Mouse (Mus musculus): ENCODE measurements around the gene Acaca.

Acaca gene

GRCm38 (mm10) chr11:84128943-84129798 lies at the start of gene Acaca, which contains the start of gene Tada2a:
Gene Acaca, plus strand, starts transcription at chr11:84129672.
Gene Tada2a, minus strand, starts transcription at chr11:84129600.
- peak; percentile 55 to 69 for DNase-seq (ENCODE audit: low spot score in 2 of 2)

- DNase-seq (ENCODE audit: low spot score in 2 of 2), result no peak
Measured at GRCm38 (mm10) chr11:84079887-84080286, 49.6 kb upstream of the Acaca start.

- DNase-seq (ENCODE audit: low spot score in 2 of 2), result no peak
Measured at GRCm38 (mm10) chr11:84080327-84080726, 49.1 kb upstream of the Acaca start.

- DNase-seq (ENCODE audit: low spot score in 2 of 2), result no peak
Measured at GRCm38 (mm10) chr11:84081901-84082300, 47.6 kb upstream of the Acaca start.

- no peak for DNase-seq (ENCODE audit: low spot score in 2 of 2)
Measured at GRCm38 (mm10) chr11:84090572-84090971, 38.9 kb upstream of the Acaca start.

- DNase-seq (ENCODE audit: low spot score in 2 of 2), result no peak
Measured at GRCm38 (mm10) chr11:84095084-84095483, 34.4 kb upstream of the Acaca start.

DNA sequence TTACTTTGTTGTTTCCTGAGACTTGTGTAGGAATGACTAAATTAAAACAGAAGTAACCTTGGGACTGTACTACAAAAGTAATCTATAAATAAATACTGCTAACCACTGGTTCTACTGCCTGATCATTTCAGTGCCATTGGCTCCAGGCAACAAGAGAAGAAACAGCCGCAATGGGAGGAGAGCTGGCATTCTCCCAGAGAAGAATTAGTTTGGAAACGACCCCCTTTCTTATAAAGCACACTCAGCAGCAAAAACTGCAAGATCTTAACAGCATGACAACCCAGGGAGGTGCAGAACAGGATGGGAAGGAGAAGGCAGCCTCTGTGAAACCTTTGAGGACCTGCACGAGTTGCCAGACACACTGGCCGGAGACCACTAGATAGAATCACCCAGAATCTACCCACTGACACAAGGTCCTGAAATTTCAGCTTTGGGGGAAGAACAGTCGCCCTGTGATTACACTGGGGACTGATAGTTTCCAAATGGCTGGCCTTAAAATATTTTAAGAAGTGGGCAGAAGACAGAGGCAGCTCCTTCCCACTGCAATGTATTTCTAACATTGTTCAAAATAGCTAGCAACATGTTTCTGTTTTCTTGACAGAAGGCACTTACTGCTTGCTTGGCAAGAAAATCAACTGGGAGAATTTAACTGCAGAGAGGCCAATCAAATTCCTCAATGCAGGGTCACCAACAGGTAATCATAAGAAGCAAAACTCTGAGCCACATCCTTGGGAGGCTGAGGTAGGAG lies 32.0 kb upstream of the Acaca start:
- DNase-seq (ENCODE audit: low spot score in 2 of 2), result peak in 1 of 2 experiments; percentile 20

- no peak for DNase-seq (ENCODE audit: low spot score in 2 of 2)
Measured at GRCm38 (mm10) chr11:84101182-84101581, 28.3 kb upstream of the Acaca start.

- no peak for DNase-seq (ENCODE audit: low spot score in 2 of 2)
Measured at GRCm38 (mm10) chr11:84104036-84104435, 25.4 kb upstream of the Acaca start.

DNA sequence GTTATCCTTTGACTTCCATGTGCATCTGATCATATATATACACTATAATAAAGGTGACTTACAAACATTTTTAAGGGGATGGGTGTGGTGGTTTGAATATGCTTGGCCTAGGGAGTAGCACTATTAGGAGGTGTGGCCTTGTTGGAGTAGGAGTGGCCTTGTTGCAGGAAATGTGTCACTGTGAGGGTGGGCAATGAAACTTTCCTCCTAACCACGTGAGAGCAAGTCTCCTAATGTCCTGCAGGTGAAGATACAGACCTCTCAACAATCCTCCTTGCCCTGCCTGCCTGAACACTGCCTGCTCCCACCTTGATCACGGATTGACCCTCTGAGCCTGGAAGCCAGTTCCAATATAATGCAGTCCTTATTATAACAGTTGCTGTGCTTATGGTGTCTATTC lies 22.3 kb upstream of the Acaca start:
- DNase-seq (ENCODE audit: low spot score in 2 of 2), result no peak

- DNase-seq (ENCODE audit: low spot score in 2 of 2), result peak in 1 of 2 experiments; percentile 26
Measured at GRCm38 (mm10) chr11:84113623-84114022, 15.8 kb upstream of the Acaca start.

DNA sequence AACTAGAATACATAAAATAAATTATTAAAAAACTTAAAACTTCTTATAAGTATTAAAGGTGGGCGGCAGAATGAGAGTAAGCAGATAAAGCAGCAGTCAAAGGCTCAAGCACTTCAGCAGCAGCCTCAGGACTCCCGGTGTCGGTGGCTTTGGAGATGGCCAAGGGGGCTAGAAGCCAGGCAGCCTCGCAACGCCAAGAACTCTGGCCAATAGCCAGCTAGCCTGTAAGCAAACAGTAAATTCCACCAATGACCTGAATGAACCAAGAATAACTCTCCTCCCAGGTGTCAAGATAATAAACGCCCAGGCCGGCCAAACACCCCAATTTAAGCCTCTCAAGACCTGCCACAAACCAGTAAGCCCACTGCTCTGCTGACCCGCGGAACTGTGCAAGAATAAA lies 13.8 kb upstream of the Acaca start:
- DNase-seq (ENCODE audit: low spot score in 2 of 2), result no peak

GRCm38 (mm10) chr11:84116221-84116620 lies 13.3 kb upstream of the Acaca start:
- DNase-seq (ENCODE audit: low spot score in 2 of 2), result no peak

GRCm38 (mm10) chr11:84117431-84117830 lies 12.0 kb upstream of the Acaca start:
- DNase-seq (ENCODE audit: low spot score in 2 of 2), result no peak

DNA sequence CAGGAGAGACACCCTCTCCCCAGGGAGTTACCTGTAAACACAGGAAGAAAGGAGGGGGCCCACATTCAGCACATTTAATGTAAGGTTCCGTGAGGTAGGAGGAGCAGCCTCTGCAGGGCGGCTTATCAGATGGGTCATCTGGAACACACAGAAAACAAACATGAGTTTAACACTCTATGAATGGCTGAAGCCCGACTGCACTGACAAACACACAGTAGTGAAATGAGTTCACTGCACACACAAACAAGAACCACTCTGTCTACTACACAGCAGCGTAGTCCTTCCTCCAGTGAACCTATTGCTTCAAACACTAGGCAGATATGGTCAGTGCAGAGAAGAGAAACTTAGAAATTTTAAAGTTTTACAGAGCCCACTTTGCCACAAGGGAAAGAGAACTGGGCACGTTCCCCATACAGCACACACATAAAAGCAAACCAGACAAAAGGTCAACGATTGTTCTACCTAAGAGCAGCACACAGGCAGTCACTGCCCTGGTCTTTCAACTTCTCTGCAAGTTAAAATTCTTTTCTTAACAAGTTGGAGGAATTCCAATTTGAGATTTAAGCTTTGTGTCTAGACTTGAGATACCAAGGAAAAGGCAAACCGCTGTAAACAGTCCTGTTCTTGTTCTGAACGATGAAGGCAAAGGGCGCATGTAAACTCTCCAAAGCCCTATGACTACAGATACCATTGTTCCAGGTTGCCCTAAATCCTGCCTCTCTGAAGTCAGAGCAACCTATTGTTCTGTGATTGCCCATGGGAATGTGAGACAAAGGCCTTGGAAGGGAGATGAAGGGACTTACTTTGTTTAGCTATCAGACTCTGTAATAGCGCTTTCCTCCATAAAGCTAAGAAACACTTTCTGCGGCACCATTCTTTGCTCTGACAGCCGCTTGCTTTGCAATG lies 8.2 kb upstream of the Acaca start:
- DNase-seq (ENCODE audit: low spot score in 2 of 2), result no peak

DNA sequence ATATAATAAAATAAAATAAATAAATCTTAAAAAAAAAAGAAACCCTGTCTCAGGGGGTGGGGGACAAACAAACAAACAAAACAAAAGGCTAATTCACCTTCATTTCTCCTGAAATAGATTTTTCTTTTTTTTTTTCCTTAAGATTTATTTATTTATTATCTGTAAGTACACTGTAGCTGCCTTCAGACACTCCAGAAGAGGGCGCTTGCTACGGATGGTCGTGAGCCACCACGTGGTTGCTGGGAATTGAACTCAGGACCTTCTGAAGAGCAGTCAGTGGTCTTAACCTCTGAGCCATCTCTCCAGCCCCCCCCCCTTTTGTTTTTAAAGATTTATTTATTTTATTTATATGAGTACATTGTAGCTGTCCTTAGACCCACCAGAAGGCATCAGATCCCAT lies 1.5 kb upstream of the Acaca start:
- no peak for DNase-seq (ENCODE audit: low spot score in 2 of 2)

GRCm38 (mm10) chr11:84129799-84130185 lies 320 bp downstream of the Acaca start:
- DNase-seq (ENCODE audit: low spot score in 2 of 2), result no peak

DNA sequence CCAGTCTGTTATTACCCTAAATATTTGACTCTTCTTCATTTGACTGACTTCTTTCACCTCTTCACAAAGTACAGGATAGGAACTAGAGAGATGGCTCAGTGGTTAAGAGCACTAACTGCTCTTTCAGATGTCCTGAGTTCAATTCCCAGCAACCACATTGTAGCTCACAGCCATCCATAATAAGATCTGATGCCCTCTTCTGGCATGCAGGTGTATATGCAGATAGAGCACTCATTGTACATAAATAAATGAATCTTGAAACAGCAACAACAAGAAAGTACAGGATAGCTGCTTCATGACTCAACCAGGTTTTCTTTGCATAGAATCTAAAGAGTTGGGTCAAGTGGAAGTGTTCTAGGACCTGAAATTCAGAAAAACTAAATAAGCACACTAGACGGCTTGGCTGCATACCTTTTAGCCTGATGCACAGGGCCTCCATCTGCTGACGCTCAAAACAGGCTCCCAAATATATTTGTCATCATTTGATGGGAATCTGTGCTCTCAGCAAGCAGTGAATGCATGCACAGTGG lies 4.9 kb downstream of the Acaca start:
- DNase-seq (ENCODE audit: low spot score in 2 of 2), result no peak

DNA sequence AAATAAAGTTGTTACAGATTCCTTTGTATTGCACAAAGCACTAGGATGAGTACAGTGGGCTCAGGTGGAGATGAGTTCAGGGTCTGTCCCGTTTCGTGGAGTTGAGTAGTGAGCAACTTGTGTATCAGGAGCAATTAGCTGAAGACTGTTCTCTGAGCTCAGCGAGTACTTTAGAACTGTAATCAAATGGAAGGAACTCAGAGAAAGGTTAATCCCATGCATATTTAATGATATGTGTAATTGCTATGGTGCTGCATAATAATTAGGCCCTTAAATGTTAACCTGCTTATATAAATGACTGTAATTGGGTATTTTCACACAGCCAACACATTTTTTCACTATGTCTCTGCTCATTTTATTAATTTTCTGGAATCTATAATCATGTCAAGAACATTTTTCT lies 7.0 kb downstream of the Acaca start:
- DNase-seq (ENCODE audit: low spot score in 2 of 2), result no peak

DNA sequence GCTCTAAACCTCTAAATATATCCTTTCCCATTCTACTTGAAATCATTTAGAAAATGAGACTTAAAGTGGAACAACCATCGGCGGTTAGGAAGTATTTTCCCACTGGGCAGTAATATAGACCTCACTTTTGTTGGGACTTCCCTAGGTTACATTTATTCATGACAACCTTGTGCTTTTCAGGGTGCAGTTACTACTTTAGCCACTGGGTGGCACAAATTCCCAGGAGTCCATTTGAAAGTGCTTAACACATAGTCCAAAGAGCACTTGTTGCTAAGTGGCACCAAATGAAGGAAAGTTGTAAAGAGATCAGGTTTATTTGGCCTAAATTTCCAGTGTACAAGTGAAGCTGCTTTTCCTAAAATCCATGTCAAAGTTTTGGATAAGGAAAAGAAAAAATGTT lies 12.3 kb downstream of the Acaca start:
- no peak for DNase-seq (ENCODE audit: low spot score in 2 of 2)

DNA sequence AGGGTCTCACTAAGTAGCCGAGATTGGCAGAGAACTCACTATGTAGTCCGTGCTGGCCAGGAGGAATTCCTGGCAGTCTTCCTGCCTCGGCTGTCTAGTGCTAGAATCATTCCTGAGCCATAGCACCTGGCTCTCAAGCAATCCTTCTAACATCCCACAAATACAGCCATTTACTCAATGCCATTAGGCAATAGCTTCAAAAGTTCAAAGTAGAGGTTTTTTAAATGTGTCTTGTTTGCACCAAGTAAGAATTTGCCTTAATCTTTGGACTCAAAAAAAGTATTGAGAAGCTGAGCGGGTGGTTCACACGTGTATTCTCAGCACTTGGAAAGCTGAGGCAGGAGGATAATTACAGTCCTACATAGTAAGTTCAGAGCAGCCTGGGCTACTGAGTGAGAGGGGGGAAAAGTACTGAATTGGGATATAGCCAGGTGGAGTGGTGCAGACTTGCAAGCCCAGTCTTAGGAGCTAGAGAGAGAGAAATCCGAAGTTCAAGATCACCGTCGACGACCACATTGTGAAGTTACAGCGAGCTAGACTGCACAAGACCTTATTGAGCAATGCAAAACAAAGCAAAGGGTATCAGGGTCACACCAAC lies 15.8 kb downstream of the Acaca start:
- no peak for DNase-seq (ENCODE audit: low spot score in 2 of 2)
